Mouse (Mus musculus) liver, embryonic 11.5 days (tissue): ENCODE measurements around the gene Vwa8. TPM values are rescaled to one million over a fixed set of nuclear protein-coding genes. Genes with fewer than 3 reads are reported as not detected.
"Not testable (repeated sequence)": the region's sequence is repeated elsewhere in the genome, so short reads cannot be mapped to it uniquely, and the experiment has no call there.

ENCODE experiments used
- ATAC-seq: fragments of 200-750 bp; cut with Nextera tagmentation; replicated peaks from 2 replicates; pipeline ENCODE4 v1.8.0; 2017; ENCODE audit warnings: moderate number of reproducible peaks, mild to moderate bottlenecking, moderate TSS enrichment, moderate library complexity; ENCODE audit not compliant: low FRiP score
- DNase-seq: peaks from one replicate; pipeline ENCODE4 v3.0.0-alpha.2; 2017; ENCODE audit warnings: low spot score
- H3K27ac ChIP-seq: fragments of 300-500 bp; sonication (generic); 2 replicates; pipeline ENCODE4 v1.5.1; 2014; ENCODE audit warnings: mild to moderate bottlenecking, low read depth, low read length, control low read depth
- H3K27me3 ChIP-seq: fragments of 300-500 bp; sonication (generic); replicated peaks from 2 replicates; pipeline ENCODE4 v1.6.1; 2014; ENCODE audit warnings: low read length, mixed read lengths; ENCODE audit not compliant: control insufficient read depth, insufficient read depth
- H3K36me3 ChIP-seq: fragments of 300-500 bp; sonication (generic); 2 replicates; pipeline ENCODE4 v1.6.1; 2014; ENCODE audit warnings: mild to moderate bottlenecking, low read length, moderate library complexity, mixed read lengths; ENCODE audit not compliant: control insufficient read depth, insufficient read depth
- H3K4me1 ChIP-seq: fragments of 300-500 bp; sonication (generic); replicated peaks from 2 replicates; pipeline ENCODE4 v1.6.1; 2014; ENCODE audit warnings: low read length, mixed read lengths; ENCODE audit not compliant: control insufficient read depth, insufficient read depth
- H3K4me2 ChIP-seq: fragments of 300-500 bp; sonication (generic); 2 replicates; pipeline ENCODE4 v1.6.1; 2014; ENCODE audit warnings: mild to moderate bottlenecking, control low read depth, moderate library complexity
- H3K4me3 ChIP-seq: fragments of 300-500 bp; sonication (generic); 2 replicates; pipeline ENCODE4 v1.5.1; 2014; ENCODE audit warnings: low read depth, low read length, control low read depth
- H3K9ac ChIP-seq: fragments of 300-500 bp; sonication (generic); 2 replicates; pipeline ENCODE4 v1.6.1; 2014; ENCODE audit warnings: low read depth, low read length, control low read depth
- H3K9me3 ChIP-seq: fragments of 300-500 bp; sonication (generic); 2 replicates; pipeline ENCODE4 v1.6.1; 2016; ENCODE audit warnings: low read length, inconsistent platforms, mixed read lengths; ENCODE audit not compliant: control insufficient read depth
- whole genome bisulfite sequencing: fragments of 180-500 bp; shearing (Covaris S2); extraction: QIAGEN DNeasy Blood & Tissue Kit; methylation state at CpG from one replicate; pipeline ENCODE4 v1.1.7; 2014; 5-methylcytosine and 5-hydroxymethylcytosine counted together
- polyA plus RNA-seq: library from polyadenylated mRNA; unstranded; fragments of >200 nt; fragmentation: Nextera tagmentation; extraction: Ambion mirVana; gene quantifications from 2 replicates; pipeline ENCODE4 v1.2.1, GENCODE M21; 2014

Gene Vwa8
- polyA plus RNA-seq, 1 experiment from 2014 or later = 12.6 TPM

DNA sequence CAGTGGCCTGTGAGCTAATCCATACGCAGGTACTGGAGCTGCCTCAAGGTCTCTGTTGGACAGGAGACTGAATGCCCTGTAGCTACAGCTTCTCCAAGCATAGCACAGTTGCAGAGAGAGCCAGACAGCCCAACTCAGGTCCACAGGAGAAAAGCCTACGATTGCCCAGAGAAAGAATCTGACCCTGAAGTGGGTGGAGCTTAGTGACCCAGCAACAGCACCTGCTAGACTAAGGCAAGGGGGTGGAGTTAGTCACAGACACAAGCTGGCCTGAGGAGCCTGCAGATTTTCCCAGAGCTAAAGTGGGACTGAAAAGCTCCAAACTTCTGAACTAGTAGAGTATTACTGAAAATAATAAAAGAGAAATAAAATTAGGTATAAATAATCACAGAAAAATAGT lies 21.2 kb downstream of the Vwa8 start:
- Histone ChIP-seq H3K27ac (no peak overlapping the region), H3K36me3 (no peaks in the 10 kb centered on the region), H3K4me2 (no peak overlapping the region), H3K9ac (no peak overlapping the region), H3K9me3 (no peaks in the 10 kb centered on the region), H3K27me3 (no peaks in the 10 kb centered on the region), H3K4me3 (no peak overlapping the region), H3K4me1 (no peaks in the 10 kb centered on the region)
- WGBS = 49% methylated on average over 2 of the region's 2 CpGs
- ATAC-seq = no peak
- no peak for DNase-seq

- WGBS = 37% methylated on average over 2 of the region's 2 CpGs
- peaks cover 10% of the 10 kb centered on the region for H3K4me1 ChIP-seq
- no peak overlapping the region for H3K27ac ChIP-seq
- H3K36me3 ChIP-seq = no peaks in the 10 kb centered on the region
- ATAC-seq = 0 out of 2 replicates have a peak, but pooled peaks have one; percentile 36
- H3K27me3 ChIP-seq = no peaks in the 10 kb centered on the region
- no peak overlapping the region for H3K9ac ChIP-seq
- no peak overlapping the region for H3K4me3 ChIP-seq
- no peaks in the 10 kb centered on the region for H3K9me3 ChIP-seq
- DNase-seq = no peak
- H3K4me2 ChIP-seq = no peak overlapping the region
Observed at GRCm38 (mm10) chr14:78877176-78877575, 28.3 kb downstream of the Vwa8 start.

DNA sequence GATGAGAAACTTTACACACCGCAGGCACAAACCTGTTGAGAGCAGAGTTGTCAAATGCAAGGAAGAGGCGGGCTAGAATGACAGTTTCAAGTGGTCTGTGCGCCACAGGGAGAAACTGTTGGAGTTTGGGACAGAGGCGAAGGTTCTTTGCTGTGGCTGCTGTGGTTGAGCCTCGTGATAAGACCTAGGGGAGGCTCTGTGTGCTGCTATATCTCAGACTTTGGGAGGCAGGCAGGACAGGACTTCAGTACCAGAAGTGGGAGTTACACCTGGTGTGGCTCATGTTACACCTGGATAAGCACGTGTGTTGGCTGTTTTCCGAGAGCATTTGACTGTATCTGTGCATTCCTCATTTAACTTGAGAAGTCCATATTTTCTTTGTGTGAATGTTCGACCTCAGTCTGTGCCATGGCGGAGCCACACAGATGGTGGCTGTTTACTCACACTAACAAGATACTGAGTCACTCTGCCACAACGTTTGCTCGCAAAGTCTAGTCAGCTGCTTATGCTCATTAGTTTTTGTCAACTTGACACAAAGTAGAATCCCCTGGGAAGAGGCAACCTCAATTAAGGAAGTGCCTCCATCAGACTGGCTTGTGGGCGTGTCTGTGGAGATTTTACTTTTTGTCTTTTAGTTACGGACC lies 29.7 kb downstream of the Vwa8 start:
- DNase-seq (no peak), ATAC-seq (peak; percentile 67; the same call in 1 of the 2 replicates)
- no peaks in the 10 kb centered on the region for H3K27me3 ChIP-seq
- H3K9ac ChIP-seq = no peak overlapping the region
- no peaks in the 10 kb centered on the region for H3K9me3 ChIP-seq
- no peak overlapping the region for H3K27ac ChIP-seq
- H3K4me1 ChIP-seq = peaks cover 10% of the 10 kb centered on the region
- no peak overlapping the region for H3K4me2 ChIP-seq
- 62% methylated on average over 13 of the region's 13 CpGs for WGBS
- no peak overlapping the region for H3K4me3 ChIP-seq
- H3K36me3 ChIP-seq = no peaks in the 10 kb centered on the region

DNA sequence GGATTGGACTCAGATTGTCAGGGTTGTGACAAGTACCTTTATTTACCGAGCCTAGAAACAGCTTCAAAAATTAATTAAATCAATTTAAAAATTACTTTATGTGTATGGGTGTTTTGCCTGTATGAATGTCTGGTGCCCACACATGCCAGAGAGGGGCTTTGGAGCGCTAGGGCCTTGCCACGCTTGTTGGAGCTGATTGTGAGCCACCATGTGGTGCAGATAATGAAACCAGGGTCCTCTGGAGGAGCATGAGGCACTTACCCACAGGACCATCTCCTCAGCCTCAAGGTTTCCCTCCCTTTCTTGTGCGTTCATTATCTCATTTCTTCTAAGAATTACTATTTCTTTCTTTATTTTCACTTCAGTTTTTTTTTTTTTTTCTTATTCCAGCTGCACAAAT lies 32.0 kb downstream of the Vwa8 start:
- Histone ChIP-seq H3K9ac (no peak overlapping the region), H3K4me1 (peaks cover 10% of the 10 kb centered on the region), H3K4me3 (no peak overlapping the region), H3K4me2 (no peak overlapping the region), H3K36me3 (no peaks in the 10 kb centered on the region), H3K27me3 (no peaks in the 10 kb centered on the region), H3K9me3 (no peaks in the 10 kb centered on the region), H3K27ac (no peak overlapping the region)
- DNase-seq (no peak), ATAC-seq (no peak; the same call in 1 of the 2 replicates)
- WGBS = 69% methylated on average over 4 of the region's 4 CpGs

DNA sequence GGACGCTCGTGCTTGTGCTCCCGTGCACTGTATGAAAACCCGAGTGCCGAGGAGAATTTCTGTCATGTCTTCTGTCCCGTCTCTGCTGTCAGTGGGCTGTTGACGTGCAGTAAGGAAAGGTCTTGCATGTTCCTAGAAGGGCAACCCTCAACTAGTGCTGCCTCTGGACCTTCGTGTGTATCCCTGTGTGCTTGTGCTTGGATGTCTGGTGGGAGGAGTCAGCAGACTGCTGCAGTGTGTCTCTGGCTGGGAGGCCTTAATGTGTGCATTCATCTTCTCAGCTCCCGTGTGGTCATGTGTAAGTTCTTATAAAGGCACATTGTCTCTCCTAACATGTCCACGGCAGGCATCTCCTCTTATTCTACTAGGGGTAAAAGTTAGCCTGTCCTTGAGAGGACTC lies 32.7 kb downstream of the Vwa8 start:
- no peak overlapping the region for H3K4me3 ChIP-seq
- ATAC-seq = no peak
- no peak overlapping the region for H3K27ac ChIP-seq
- WGBS = 79% methylated on average over 10 of the region's 10 CpGs
- H3K4me2 ChIP-seq = no peak overlapping the region
- no peaks in the 10 kb centered on the region for H3K9me3 ChIP-seq
- no peaks in the 10 kb centered on the region for H3K27me3 ChIP-seq
- no peak overlapping the region for H3K9ac ChIP-seq
- DNase-seq = no peak
- H3K4me1 ChIP-seq = peaks cover 10% of the 10 kb centered on the region
- no peaks in the 10 kb centered on the region for H3K36me3 ChIP-seq

DNA sequence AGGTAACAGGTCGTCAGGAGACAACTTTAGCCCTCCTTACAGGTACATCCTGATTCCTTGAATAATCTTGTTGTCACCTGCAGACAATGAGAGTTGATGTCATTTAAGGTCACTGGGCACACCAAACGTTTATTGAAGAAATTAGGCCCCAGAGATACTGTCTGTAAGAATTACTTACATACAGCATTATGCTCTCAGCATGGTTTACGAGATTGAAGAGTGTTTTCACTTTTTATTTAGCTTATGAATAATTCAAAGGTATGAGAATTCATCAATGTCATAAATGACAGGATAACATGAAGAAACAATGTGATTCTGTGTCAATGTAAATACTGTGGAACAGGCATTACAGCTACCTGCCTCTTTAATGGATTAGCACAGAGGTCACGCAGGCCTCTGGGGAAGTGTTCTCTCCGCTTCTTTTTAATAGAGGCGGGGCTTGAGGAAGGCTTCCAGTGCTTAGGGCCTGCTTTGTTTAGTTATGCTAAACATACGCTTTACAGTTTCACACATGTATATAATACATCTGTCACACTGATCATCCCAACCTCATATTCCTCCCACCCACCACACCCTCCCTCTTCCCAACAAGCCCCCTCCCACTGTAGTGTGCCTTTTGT lies 37.2 kb downstream of the Vwa8 start:
- Histone ChIP-seq H3K27ac (no peak overlapping the region), H3K4me1 (no peaks in the 10 kb centered on the region), H3K4me2 (no peak overlapping the region), H3K27me3 (no peaks in the 10 kb centered on the region), H3K4me3 (no peak overlapping the region), H3K9ac (no peak overlapping the region), H3K9me3 (no peaks in the 10 kb centered on the region), H3K36me3 (no peaks in the 10 kb centered on the region)
- 77% methylated on average over 7 of the region's 7 CpGs for WGBS
- DNase-seq (no peak), ATAC-seq (no peak)

- DNase-seq = no peak
- no peak overlapping the region for H3K27ac ChIP-seq
- H3K4me3 ChIP-seq = no peak overlapping the region
- no peaks in the 10 kb centered on the region for H3K9me3 ChIP-seq
- no peaks in the 10 kb centered on the region for H3K36me3 ChIP-seq
- H3K4me2 ChIP-seq = no peak overlapping the region
- no peaks in the 10 kb centered on the region for H3K4me1 ChIP-seq
- 87% methylated on average over 8 of the region's 8 CpGs for WGBS
- ATAC-seq = no peak
- no peaks in the 10 kb centered on the region for H3K27me3 ChIP-seq
- no peak overlapping the region for H3K9ac ChIP-seq
Observed at GRCm38 (mm10) chr14:78886566-78887234, 37.8 kb downstream of the Vwa8 start.

DNA sequence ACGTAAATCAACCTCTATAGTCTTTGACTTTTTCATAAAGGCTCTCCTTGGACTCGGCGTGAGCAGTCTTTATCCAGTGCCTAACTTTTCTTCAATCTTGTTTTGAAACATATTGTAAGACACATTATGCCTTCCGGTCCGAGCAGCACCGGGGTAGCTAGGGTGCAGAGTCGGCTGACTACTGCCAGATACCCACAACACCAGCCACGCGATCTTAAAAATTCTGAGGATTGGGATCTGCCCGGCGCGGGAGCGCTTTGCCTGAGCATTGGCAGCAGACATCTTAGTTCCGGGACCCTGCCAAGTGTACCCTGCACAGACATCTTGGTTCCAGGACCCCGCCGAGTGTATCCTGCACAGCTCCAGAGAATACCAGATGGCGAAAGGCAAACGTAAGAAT lies 38.6 kb downstream of the Vwa8 start:
- H3K36me3 ChIP-seq, H3K9ac ChIP-seq, H3K9me3 ChIP-seq, H3K27ac ChIP-seq, H3K4me1 ChIP-seq, H3K4me2 ChIP-seq, ATAC-seq, H3K27me3 ChIP-seq, DNase-seq, H3K4me3 ChIP-seq: not testable (repeated sequence)
- WGBS = 91% methylated on average over 14 of the region's 18 CpGs

DNA sequence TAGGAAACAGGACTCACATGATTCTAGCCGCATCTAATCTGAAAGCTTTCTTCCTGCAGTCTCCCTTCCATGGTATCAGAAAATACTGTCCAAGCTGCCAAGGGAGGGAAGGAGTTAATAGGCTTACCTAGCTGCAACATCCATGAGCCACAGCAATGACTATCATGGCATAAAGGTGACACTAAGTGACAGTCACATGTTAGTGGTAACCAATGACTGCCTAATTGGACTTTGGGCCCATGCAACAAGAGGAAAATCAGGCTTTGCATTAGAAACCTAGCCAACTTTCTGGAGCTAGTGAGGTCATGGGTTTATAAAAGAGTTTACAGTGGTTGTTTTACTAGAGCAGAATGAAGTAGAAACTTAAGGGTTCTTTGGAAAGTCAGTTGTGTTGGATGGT lies 46.6 kb downstream of the Vwa8 start:
- no peaks in the 10 kb centered on the region for H3K9me3 ChIP-seq
- ATAC-seq (no peak), DNase-seq (no peak)
- H3K4me2 ChIP-seq = no peak overlapping the region
- H3K36me3 ChIP-seq = no peaks in the 10 kb centered on the region
- H3K4me3 ChIP-seq = no peak overlapping the region
- 90% methylated on average over 1 of the region's 1 CpGs for WGBS
- H3K4me1 ChIP-seq = no peaks in the 10 kb centered on the region
- H3K27me3 ChIP-seq = no peaks in the 10 kb centered on the region
- no peak overlapping the region for H3K9ac ChIP-seq
- H3K27ac ChIP-seq = no peak overlapping the region
